Mouse (Mus musculus) cortical plate, adult 2 months (tissue): ENCODE measurements at regions not wholly inside any gene's neighbourhood (a gene's known extent, or its start where the extent isn't known, plus 50 kb on each side); places are given as distances from the start of the nearest gene placed in this dataset.

ENCODE experiments used
- CTCF ChIP-seq: fragments of 200-500 bp; IDR thresholded peaks from 2 replicates; pipeline ENCODE4 v1.5.1; 2011; ENCODE audit warnings: mild to moderate bottlenecking, control low read depth, low read length; ENCODE audit not compliant: insufficient read depth; ENCODE audit errors: extremely low read depth
- POLR2A ChIP-seq: fragments of 200-500 bp; IDR thresholded peaks from 2 replicates; pipeline ENCODE4 v1.6.1; 2011; ENCODE audit warnings: mild to moderate bottlenecking, low read length, control low read depth; ENCODE audit not compliant: insufficient read depth; ENCODE audit errors: extremely low read depth

GRCm38 (mm10) chr4:67963456-67963855, 990.7 kb downstream of the Brinp1 start:
- TF ChIP-seq CTCF (no peak), POLR2A (no peak)
